Mouse (Mus musculus): ENCODE measurements around the gene Wdr20. TPM values are rescaled to one million over a fixed set of nuclear protein-coding genes. Genes with fewer than 3 reads are reported as not detected.

Gene Wdr20
- polyA plus RNA-seq, 1 experiment from 2014 or later, result 16.0 TPM

- WGBS (ENCODE audit: insufficient replicate concordance), result 80% methylated on average over 10 of the region's 10 CpGs
- ATAC-seq, result no peak
Observed at GRCm38 (mm10) chr12:110808430-110808829, 70.7 kb downstream of the Wdr20 start.

GRCm38 (mm10) chr12:110808848-110809247, 71.1 kb downstream of the Wdr20 start:
- Histone ChIP-seq H3K4me2 (no peak overlapping the region), H3K27ac (no peak overlapping the region)
- ATAC-seq, result no peak

More at GRCm38 (mm10) chr12:110808430-110808829, 70.7 kb downstream of the Wdr20 start:
- H3K4me2 ChIP-seq, result no peak overlapping the region
- H3K4me3 ChIP-seq, result no peak overlapping the region
- H3K9me3 ChIP-seq (replicated peaks), result no peaks in the 10 kb centered on the region
- H3K27ac ChIP-seq, result no peak overlapping the region
- H3K9ac ChIP-seq, result no peak overlapping the region
- no peaks in the 10 kb centered on the region for H3K4me1 ChIP-seq
- peaks cover 11% of the 10 kb centered on the region for H3K36me3 ChIP-seq
- no peaks in the 10 kb centered on the region for H3K27me3 ChIP-seq (replicated peaks)

GRCm38 (mm10) chr12:110813132-110813531, 75.4 kb downstream of the Wdr20 start:
- Histone ChIP-seq H3K9ac (no peak overlapping the region), H3K27me3 (replicated peaks) (no peaks in the 10 kb centered on the region), H3K36me3 (no peaks in the 10 kb centered on the region), H3K4me3 (no peak overlapping the region), H3K27ac (no peak overlapping the region), H3K4me2 (no peak overlapping the region), H3K9me3 (replicated peaks) (no peaks in the 10 kb centered on the region), H3K4me1 (no peaks in the 10 kb centered on the region)
- ATAC-seq, result no peak
- 71% methylated on average over 9 of the region's 9 CpGs for WGBS (ENCODE audit: insufficient replicate concordance)

More at GRCm38 (mm10) chr12:110808848-110809247, 71.1 kb downstream of the Wdr20 start:
- Histone ChIP-seq H3K9ac (no peak overlapping the region), H3K36me3 (peaks cover 11% of the 10 kb centered on the region), H3K4me1 (no peaks in the 10 kb centered on the region), H3K9me3 (replicated peaks) (no peaks in the 10 kb centered on the region), H3K4me3 (no peak overlapping the region), H3K27me3 (replicated peaks) (no peaks in the 10 kb centered on the region)
- WGBS (ENCODE audit: insufficient replicate concordance), result 80% methylated on average over 5 of the region's 5 CpGs

GRCm38 (mm10) chr12:110813624-110814023, 75.9 kb downstream of the Wdr20 start:
- no peaks in the 10 kb centered on the region for H3K4me1 ChIP-seq
- no peak for ATAC-seq
- no peaks in the 10 kb centered on the region for H3K9me3 ChIP-seq (replicated peaks)
- H3K4me3 ChIP-seq, result no peak overlapping the region
- no peak overlapping the region for H3K27ac ChIP-seq
- H3K4me2 ChIP-seq, result no peak overlapping the region
- no peaks in the 10 kb centered on the region for H3K36me3 ChIP-seq
- 83% methylated on average over 6 of the region's 6 CpGs for WGBS (ENCODE audit: insufficient replicate concordance)
- no peaks in the 10 kb centered on the region for H3K27me3 ChIP-seq (replicated peaks)
- H3K9ac ChIP-seq, result no peak overlapping the region

- Histone ChIP-seq H3K9me3 (replicated peaks) (no peaks in the 10 kb centered on the region), H3K9ac (no peak overlapping the region), H3K36me3 (no peaks in the 10 kb centered on the region), H3K4me1 (no peaks in the 10 kb centered on the region), H3K4me3 (no peak overlapping the region), H3K4me2 (no peak overlapping the region), H3K27me3 (replicated peaks) (no peaks in the 10 kb centered on the region), H3K27ac (no peak overlapping the region)
- ATAC-seq, result no peak
- 54% methylated on average over 17 of the region's 17 CpGs for WGBS (ENCODE audit: insufficient replicate concordance)
Observed at GRCm38 (mm10) chr12:110814924-110815323, 77.2 kb downstream of the Wdr20 start.

- WGBS (ENCODE audit: insufficient replicate concordance), result 87% methylated on average over 2 of the region's 2 CpGs
- H3K9me3 ChIP-seq (replicated peaks), result no peaks in the 10 kb centered on the region
Observed at GRCm38 (mm10) chr12:110816833-110817232, 79.1 kb downstream of the Wdr20 start.

GRCm38 (mm10) chr12:110819367-110819766, 81.6 kb downstream of the Wdr20 start:
- no peak overlapping the region for H3K27ac ChIP-seq
- H3K4me3 ChIP-seq, result no peak overlapping the region
- H3K9ac ChIP-seq, result no peak overlapping the region
- H3K36me3 ChIP-seq, result no peaks in the 10 kb centered on the region
- no peaks in the 10 kb centered on the region for H3K9me3 ChIP-seq (replicated peaks)
- H3K27me3 ChIP-seq (replicated peaks), result no peaks in the 10 kb centered on the region
- no peak for ATAC-seq
- H3K4me2 ChIP-seq, result no peak overlapping the region
- H3K4me1 ChIP-seq, result no peaks in the 10 kb centered on the region
- WGBS (ENCODE audit: insufficient replicate concordance), result 68% methylated on average over 8 of the region's 8 CpGs

More at GRCm38 (mm10) chr12:110816833-110817232, 79.1 kb downstream of the Wdr20 start:
- H3K27me3 ChIP-seq (replicated peaks), result no peaks in the 10 kb centered on the region
- ATAC-seq, result no peak
- H3K4me3 ChIP-seq, result no peak overlapping the region
- no peaks in the 10 kb centered on the region for H3K4me1 ChIP-seq
- no peak overlapping the region for H3K27ac ChIP-seq
- no peaks in the 10 kb centered on the region for H3K36me3 ChIP-seq
- H3K4me2 ChIP-seq, result no peak overlapping the region
- no peak overlapping the region for H3K9ac ChIP-seq

GRCm38 (mm10) chr12:110821787-110822186, 84.0 kb downstream of the Wdr20 start:
- Histone ChIP-seq H3K4me1 (no peaks in the 10 kb centered on the region), H3K27me3 (replicated peaks) (no peaks in the 10 kb centered on the region), H3K27ac (no peak overlapping the region), H3K4me2 (no peak overlapping the region), H3K9ac (no peak overlapping the region), H3K9me3 (replicated peaks) (no peaks in the 10 kb centered on the region), H3K36me3 (no peaks in the 10 kb centered on the region), H3K4me3 (no peak overlapping the region)
- 74% methylated on average over 2 of the region's 2 CpGs for WGBS (ENCODE audit: insufficient replicate concordance)
- no peak for ATAC-seq

GRCm38 (mm10) chr12:110822366-110822765, 84.6 kb downstream of the Wdr20 start:
- 65% methylated on average over 7 of the region's 7 CpGs for WGBS (ENCODE audit: insufficient replicate concordance)
- Histone ChIP-seq H3K4me3 (no peak overlapping the region), H3K9me3 (replicated peaks) (no peaks in the 10 kb centered on the region)

GRCm38 (mm10) chr12:110828908-110829307, 91.2 kb downstream of the Wdr20 start:
- whole genome bisulfite sequencing (ENCODE audit: insufficient replicate concordance), result 82% methylated on average over 4 of the region's 4 CpGs
- H3K36me3 ChIP-seq, result no peaks in the 10 kb centered on the region
- no peaks in the 10 kb centered on the region for H3K9me3 ChIP-seq (replicated peaks)
- ATAC-seq, result no peak
- H3K4me3 ChIP-seq, result no peak overlapping the region
- H3K27me3 ChIP-seq (replicated peaks), result no peaks in the 10 kb centered on the region
- H3K27ac ChIP-seq, result no peak overlapping the region
- no peak overlapping the region for H3K4me2 ChIP-seq
- H3K9ac ChIP-seq, result no peak overlapping the region
- no peaks in the 10 kb centered on the region for H3K4me1 ChIP-seq

More at GRCm38 (mm10) chr12:110822366-110822765, 84.6 kb downstream of the Wdr20 start:
- Histone ChIP-seq H3K36me3 (no peaks in the 10 kb centered on the region), H3K9ac (no peak overlapping the region), H3K27me3 (replicated peaks) (no peaks in the 10 kb centered on the region), H3K4me2 (no peak overlapping the region), H3K4me1 (no peaks in the 10 kb centered on the region), H3K27ac (no peak overlapping the region)
- no peak for ATAC-seq

GRCm38 (mm10) chr12:110830293-110831024, 92.7 kb downstream of the Wdr20 start:
- Histone ChIP-seq H3K4me3 (no peak overlapping the region), H3K27ac (no peak overlapping the region), H3K4me1 (no peaks in the 10 kb centered on the region), H3K36me3 (no peaks in the 10 kb centered on the region), H3K9me3 (replicated peaks) (no peaks in the 10 kb centered on the region), H3K9ac (no peak overlapping the region), H3K4me2 (no peak overlapping the region), H3K27me3 (replicated peaks) (no peaks in the 10 kb centered on the region; the same call in 1 of the 2 replicates)
- no peak for ATAC-seq
- WGBS (ENCODE audit: insufficient replicate concordance), result 74% methylated on average over 9 of the region's 11 CpGs

GRCm38 (mm10) chr12:110835182-110835581, 97.4 kb downstream of the Wdr20 start:
- H3K9me3 ChIP-seq (replicated peaks), result no peaks in the 10 kb centered on the region
- no peak overlapping the region for H3K4me3 ChIP-seq
- 83% methylated on average over 3 of the region's 3 CpGs for WGBS (ENCODE audit: insufficient replicate concordance)
- ATAC-seq, result no peak
- no peak overlapping the region for H3K27ac ChIP-seq
- peaks cover 15% of the 10 kb centered on the region; the same call in 1 of the 2 replicates for H3K27me3 ChIP-seq (replicated peaks)
- no peaks in the 10 kb centered on the region for H3K36me3 ChIP-seq
- H3K4me2 ChIP-seq, result no peak overlapping the region
- no peak overlapping the region for H3K9ac ChIP-seq
- peaks cover 8% of the 10 kb centered on the region for H3K4me1 ChIP-seq
